Comparison of ENCODE assay signal across 9 mouse cellular contexts in the genomic region with DNA sequence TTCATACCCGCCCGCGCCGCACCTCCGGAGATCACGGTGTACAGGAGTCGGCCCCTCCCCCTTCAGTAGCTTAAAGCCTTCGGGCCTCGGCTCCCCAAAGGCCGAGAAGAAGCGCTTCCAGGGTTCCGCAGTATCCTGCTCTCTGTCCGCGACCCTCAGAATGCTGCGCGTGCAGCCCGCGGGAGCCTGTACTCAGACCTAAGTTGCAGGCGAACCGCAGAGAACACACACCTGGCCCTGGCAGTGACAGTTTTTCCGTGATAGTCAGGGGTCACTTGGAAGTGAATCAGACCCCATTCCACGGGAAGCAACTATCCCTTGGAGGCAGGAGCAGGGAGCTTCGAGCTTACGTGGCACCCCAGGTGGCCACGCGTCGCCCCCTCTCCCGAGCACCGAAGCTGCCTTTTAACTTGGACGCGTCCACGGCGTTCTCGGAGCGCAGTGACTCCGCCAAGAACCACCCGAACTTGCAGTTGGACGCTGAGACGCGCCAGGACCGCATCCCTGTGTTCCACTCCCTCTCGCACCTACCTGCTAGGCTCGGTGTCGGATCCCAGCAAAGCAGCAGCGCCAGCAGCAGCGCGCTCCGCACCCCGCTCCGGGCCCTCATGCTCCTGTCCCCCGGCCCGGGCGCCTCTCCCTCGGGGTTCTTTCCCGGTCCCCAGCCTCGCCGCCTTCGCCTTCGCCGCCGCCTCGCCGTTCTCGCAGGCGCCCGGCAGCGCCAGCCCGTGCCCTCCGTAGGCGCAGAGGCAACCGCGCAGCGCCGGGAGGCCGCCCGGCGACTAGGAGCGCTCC. TPM values are rescaled to one million over a fixed set of nuclear protein-coding genes. Genes with fewer than 3 reads are reported as not detected.
A peak's percentile ranks its signal among the peaks of the same experiment; 100 is the strongest.
DNase-seq lines count a peak whose midpoint lies in the region; ATAC-seq and TF ChIP-seq lines count a peak whose summit lies in the region.
"Had no signal": no experiment of that assay in that cellular context is flagged by ENCODE, and none has a peak within 500 bp of the region (broad histone marks: within the 10 kb centered on the region; RNA-seq: fewer than 3 reads in every experiment).

No protein-coding gene starts in this region.

- H3K9ac ChIP-seq in ES-E14 (ENCODE audit: insufficient read depth, low read depth, low read length, poor library complexity, severe bottlenecking): peak overlapping the region; percentile 68
- peak overlapping the region; percentile 83 for H3K9ac ChIP-seq in intestine, embryonic 16.5 days (ENCODE audit: low read depth, low read length)
- H3K9ac ChIP-seq in midbrain, embryonic 14.5 days (replicated peaks; ENCODE audit: low read length): peak overlapping the region; percentile 57

- peak; percentile 42 for DNase-seq in gastrocnemius, postnatal 10 days
- no peak for DNase-seq in gastrocnemius, postnatal 14 days
- DNase-seq in ES-E14 (ENCODE audit: low read depth, low spot score): no peak
- DNase-seq in midbrain, embryonic 14.5 days: peak; percentile 57
- DNase-seq in T-cell, adult 2 months (ENCODE audit: low spot score): no peak
- DNase-seq in left cerebral cortex, adult 8-10 months (ENCODE audit: low spot score in 2 of 2): no peak

- 0 out of 2 replicates have a peak, but pooled peaks have one; percentile 16 for TF ChIP-seq POLR2A in embryonic fibroblast, embryonic 13.5 days (IDR thresholded peaks at IDR 0.05; ENCODE audit: low read depth, low read length)

- in situ Hi-C loops in ES-E14 (cut with MboI; ENCODE audit: low sequenced_read_pairs in 2 of 2, unreplicated experiment in 2 of 2): no loop called here

- intact Hi-C loops in gastrocnemius, postnatal 14 days (cut with DNase I; ENCODE audit: low total_unique reads): loop anchor here (2.0 kb wide), 1 partner anchor 50 kb away; no protein-coding TSS in a partner anchor

- peaks cover 8 to 31% of the 10 kb centered on the region in 2 experiments for H3K4me1 ChIP-seq in ES-E14 (ENCODE audit: control insufficient read depth in 2 of 2, insufficient read depth in 2 of 2, low read length in 2 of 2, poor library complexity in 1 of 2)
- H3K4me1 ChIP-seq in embryonic fibroblast, embryonic 13.5 days (ENCODE audit: control insufficient read depth, insufficient read depth, low read length): peaks cover 8% of the 10 kb centered on the region
- peaks cover 35% of the 10 kb centered on the region for H3K4me1 ChIP-seq in intestine, embryonic 16.5 days (ENCODE audit: control insufficient read depth, insufficient read depth, low read length)
- peaks cover 39% of the 10 kb centered on the region for H3K4me1 ChIP-seq in midbrain, embryonic 14.5 days (ENCODE audit: control insufficient read depth, insufficient read depth, low read length)

- no peak overlapping the region for H3K27ac ChIP-seq in ES-E14 (ENCODE audit: insufficient read depth, low read depth, low read length, poor library complexity, severe bottlenecking)
- peak overlapping the region; percentile 63 for H3K27ac ChIP-seq in embryonic fibroblast, embryonic 13.5 days (ENCODE audit: insufficient read depth, low read length)
- peak overlapping the region; percentile 90 for H3K27ac ChIP-seq in intestine, embryonic 16.5 days (ENCODE audit: low read length)
- peak overlapping the region; percentile 45; the same call in 1 of the 2 replicates for H3K27ac ChIP-seq in midbrain, embryonic 14.5 days (replicated peaks; ENCODE audit: low read depth, low read length)
- H3K27ac ChIP-seq: macrophage had no signal

- no peaks in the 10 kb centered on the region for H3K9me3 ChIP-seq in ES-E14 (ENCODE audit: control insufficient read depth, insufficient read depth, low read depth, low read length)
- no peaks in the 10 kb centered on the region for H3K9me3 ChIP-seq in intestine, embryonic 16.5 days (ENCODE audit: control insufficient read depth, low read length)
- no peaks in the 10 kb centered on the region for H3K9me3 ChIP-seq in midbrain, embryonic 14.5 days (ENCODE audit: control insufficient read depth, low read length)

- peak overlapping the region; percentile 98 for H3K4me2 ChIP-seq in intestine, embryonic 16.5 days (ENCODE audit: low read depth, low read length)
- H3K4me2 ChIP-seq in midbrain, embryonic 14.5 days (ENCODE audit: low read length): peak overlapping the region; percentile 96

- H3K36me3 ChIP-seq in ES-E14 (ENCODE audit: control insufficient read depth, insufficient read depth, low read length, poor library complexity, severe bottlenecking): no peaks in the 10 kb centered on the region
- H3K36me3 ChIP-seq in intestine, embryonic 16.5 days (ENCODE audit: control insufficient read depth, insufficient read depth, low read length): no peaks in the 10 kb centered on the region
- H3K36me3 ChIP-seq in midbrain, embryonic 14.5 days (ENCODE audit: control insufficient read depth, insufficient read depth, low read length): no peaks in the 10 kb centered on the region

- H3K27me3 ChIP-seq in intestine, embryonic 16.5 days (replicated peaks; ENCODE audit: control insufficient read depth, insufficient read depth, low read length): peaks cover 17% of the 10 kb centered on the region
- peaks cover 67% of the 10 kb centered on the region for H3K27me3 ChIP-seq in midbrain, embryonic 14.5 days (ENCODE audit: control insufficient read depth, insufficient read depth, low read length)

- no peak for TF ChIP-seq CTCF in embryonic fibroblast, embryonic 13.5 days (IDR thresholded peaks at IDR 0.05; ENCODE audit: borderline replicate concordance, insufficient read depth, low read length)

- peak; percentile 31 for ATAC-seq in intestine, embryonic 16.5 days
- 0 out of 2 replicates have a peak, but pooled peaks have one; percentile 7 for ATAC-seq in midbrain, embryonic 14.5 days (ENCODE audit: low FRiP score, low TSS enrichment)

- peak overlapping the region; percentile 63 to 79 for H3K4me3 ChIP-seq in ES-E14 (ENCODE audit: insufficient read depth in 1 of 2, low read depth in 1 of 2, low read length in 2 of 2, poor library complexity in 1 of 2, severe bottlenecking in 1 of 2)
- H3K4me3 ChIP-seq in embryonic fibroblast, embryonic 13.5 days (ENCODE audit: insufficient read depth, low read length): peak overlapping the region; percentile 82
- H3K4me3 ChIP-seq in intestine, embryonic 16.5 days (ENCODE audit: low read length): peak overlapping the region; percentile 79
- H3K4me3 ChIP-seq in midbrain, embryonic 14.5 days (replicated peaks; ENCODE audit: low read depth, low read length): peak overlapping the region; percentile 57

- WGBS in intestine, embryonic 16.5 days: under 1% methylated on average over 78 of the region's 78 CpGs
- WGBS in midbrain, embryonic 14.5 days: under 1% methylated on average over 78 of the region's 78 CpGs

TF ChIP-seq in ES-E14, 5 proteins besides CTCF, POLR2A, EP300 and RAD21:
- no peak for TF ChIP-seq ZNF384 (IDR thresholded peaks at IDR 0.05; ENCODE audit: low read depth, low read length)
- TF ChIP-seq ZC3H11A (IDR thresholded peaks at IDR 0.05; ENCODE audit: borderline replicate concordance, low read depth, low read length): no peak
- TF ChIP-seq HCFC1 (IDR thresholded peaks at IDR 0.05; ENCODE audit: borderline replicate concordance, insufficient read depth, low read length): no peak
- TF ChIP-seq MAFK (IDR thresholded peaks at IDR 0.05; ENCODE audit: insufficient read depth, low read depth, low read length): no peak
- TF ChIP-seq CHD2 (IDR thresholded peaks at IDR 0.05; ENCODE audit: low read depth, low read length): no peak

RNA-seq across cellular contexts. Expression of a gene that starts 0.6 kb away (rescaled TPM):
- 10 to 100 TPM; 12.1 to 20.3 TPM for total RNA-seq in gastrocnemius, postnatal 10 days (2021)
- 10 to 100 TPM in 1 of 2 experiments, 1 to 10 TPM in 1; 7.3 to 12.1 TPM for total RNA-seq in gastrocnemius, postnatal 14 days (2021)
- 75.5 and 82.0 TPM in 2 replicates for total RNA-seq in ES-E14 (2012; rRNA removed)
- polyA plus RNA-seq in embryonic fibroblast, embryonic 13.5 days (2011; ENCODE audit: insufficient read length, low read depth, missing spikeins): 101 and 119 TPM in 2 replicates
- polyA plus RNA-seq in intestine, embryonic 16.5 days (2015; fragmentation: Nextera tagmentation; extraction: Ambion mirVana): 4.3 and 4.6 TPM in 2 replicates
- 2.4 and 2.8 TPM in 2 replicates for polyA plus RNA-seq in midbrain, embryonic 14.5 days (2014; fragmentation: Nextera tagmentation; extraction: Ambion mirVana)
- 10 to 100 TPM; 14.5 to 16.4 (median 15.3) TPM for total RNA-seq in left cerebral cortex, adult 8-10 months (2022)

Comparison
In these comparisons a context has a peak if more than half of its experiments do, and no peak if none do; other contexts are left out.
1. DNase-seq: peak in gastrocnemius, postnatal 10 days (single experiment) and midbrain, embryonic 14.5 days (single experiment); none in gastrocnemius, postnatal 14 days (single experiment), ES-E14 (single experiment), T-cell, adult 2 months (single experiment) and left cerebral cortex, adult 8-10 months (0 of 2).
2. Peak in every context shown above with its lines, with median percentiles within 50 percentile points of each other: H3K4me3 ChIP-seq and H3K9ac ChIP-seq.